In the genomic region with DNA sequence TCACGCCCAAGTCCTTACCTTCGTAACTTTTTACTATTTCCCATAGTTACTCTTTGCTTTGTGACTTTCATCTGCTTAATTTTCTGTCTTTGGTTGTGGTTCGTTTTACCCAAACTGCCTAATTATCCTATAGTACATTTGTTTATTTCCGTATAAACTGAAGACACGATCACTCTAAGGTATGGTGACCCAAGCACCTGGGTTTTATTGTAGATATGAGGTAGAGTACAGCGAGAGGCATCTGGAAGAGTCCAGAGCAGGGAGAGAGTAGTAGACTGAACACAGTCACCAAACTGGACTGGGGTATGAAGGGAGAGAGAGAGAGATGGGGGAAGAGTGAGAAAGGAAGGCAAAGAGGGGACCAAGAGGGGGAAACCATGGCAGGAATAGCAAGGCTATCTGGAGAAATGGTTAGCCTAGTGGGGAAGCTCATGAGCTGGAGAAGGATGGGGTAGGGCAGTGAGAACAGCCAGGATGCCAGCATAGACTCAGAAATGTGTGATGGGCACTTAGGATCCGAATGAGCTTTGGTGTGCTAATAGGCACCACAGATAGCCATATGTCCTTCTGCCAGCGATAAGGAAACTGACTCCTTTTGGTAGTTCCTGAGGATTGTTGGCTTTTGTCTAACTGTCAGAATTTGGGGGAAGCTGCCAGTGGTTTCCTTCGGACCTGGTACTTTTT, we compare ENCODE assay signal across 9 mouse cellular contexts.
A peak's percentile ranks its signal among the peaks of the same experiment; 100 is the strongest.
DNase-seq lines count a peak whose midpoint lies in the region; ATAC-seq lines count a peak whose summit lies in the region.
"Had no signal": no experiment of that assay in that cellular context is flagged by ENCODE, and none has a peak within 500 bp of the region (broad histone marks: within the 10 kb centered on the region; RNA-seq: fewer than 3 reads in every experiment).

No protein-coding gene starts in this region.

- no peaks in the 10 kb centered on the region for H3K27me3 ChIP-seq in forebrain, embryonic 10.5 days (ENCODE audit: poor library complexity, severe bottlenecking)
- H3K27me3 ChIP-seq in hindbrain, embryonic 13.5 days, result no peaks in the 10 kb centered on the region
- H3K27me3 ChIP-seq in midbrain, embryonic 13.5 days, result no peaks in the 10 kb centered on the region

- H3K27ac ChIP-seq in forebrain, embryonic 10.5 days, result peak overlapping the region; percentile 85
- H3K27ac ChIP-seq in hindbrain, embryonic 13.5 days, result no peak overlapping the region
- no peak overlapping the region for H3K27ac ChIP-seq in midbrain, embryonic 13.5 days
- H3K27ac ChIP-seq: heart, embryonic 10.5 days had no signal

- 0 out of 2 replicates have a peak, but pooled peaks have one; percentile 4 for ATAC-seq in hindbrain, embryonic 13.5 days (ENCODE audit: low FRiP score)
- ATAC-seq in midbrain, embryonic 13.5 days, result no peak

- H3K36me3 ChIP-seq in forebrain, embryonic 10.5 days (replicated peaks), result no peaks in the 10 kb centered on the region
- no peaks in the 10 kb centered on the region for H3K36me3 ChIP-seq in hindbrain, embryonic 13.5 days
- no peaks in the 10 kb centered on the region for H3K36me3 ChIP-seq in midbrain, embryonic 13.5 days
- H3K36me3 ChIP-seq: heart, embryonic 10.5 days had no signal

- 74% methylated on average over 9 of the region's 9 CpGs for WGBS in forebrain, embryonic 10.5 days
- 62% methylated on average over 9 of the region's 9 CpGs for WGBS in hindbrain, embryonic 13.5 days
- 54% methylated on average over 9 of the region's 9 CpGs for WGBS in midbrain, embryonic 13.5 days

- no peaks in the 10 kb centered on the region for H3K9me3 ChIP-seq in forebrain, embryonic 10.5 days
- H3K9me3 ChIP-seq in hindbrain, embryonic 13.5 days, result no peaks in the 10 kb centered on the region
- H3K9me3 ChIP-seq in midbrain, embryonic 13.5 days, result no peaks in the 10 kb centered on the region
- H3K9me3 ChIP-seq: heart, embryonic 10.5 days had no signal

- H3K4me2 ChIP-seq in hindbrain, embryonic 13.5 days, result peak overlapping the region; percentile 43
- peak overlapping the region; percentile 49 for H3K4me2 ChIP-seq in midbrain, embryonic 13.5 days (replicated peaks)

- H3K4me1 ChIP-seq in forebrain, embryonic 10.5 days, result peaks cover 30% of the 10 kb centered on the region
- H3K4me1 ChIP-seq in hindbrain, embryonic 13.5 days (replicated peaks), result peaks cover 19% of the 10 kb centered on the region
- H3K4me1 ChIP-seq in midbrain, embryonic 13.5 days (replicated peaks), result peaks cover 25% of the 10 kb centered on the region

- H3K4me3 ChIP-seq in forebrain, embryonic 10.5 days, result peak overlapping the region; percentile 22; the same call in 1 of the 2 replicates
- peak overlapping the region; percentile 9; the same call in 1 of the 2 replicates for H3K4me3 ChIP-seq in hindbrain, embryonic 13.5 days
- 0 out of 2 replicates have a peak overlapping the region, but pooled peaks have one; percentile 12 for H3K4me3 ChIP-seq in midbrain, embryonic 13.5 days (replicated peaks)
- H3K4me3 ChIP-seq: heart, embryonic 10.5 days had no signal

- no peak overlapping the region for H3K9ac ChIP-seq in hindbrain, embryonic 13.5 days
- H3K9ac ChIP-seq in midbrain, embryonic 13.5 days (replicated peaks), result no peak overlapping the region

- peak; percentile 71 for DNase-seq in MEL-GATA-1-ER (ENCODE audit: extremely low read depth, low read depth)
- DNase-seq in forebrain, embryonic 10.5 days (ENCODE audit: extremely low spot score, low spot score), result no peak
- no peak for DNase-seq in kidney, postnatal 4 days
- no peak for DNase-seq in adrenal gland, adult 18-20 months (ENCODE audit: low spot score in 2 of 2)
- DNase-seq in adrenal gland, postnatal 4 days (ENCODE audit: low spot score in 2 of 2), result no peak
- no peak for DNase-seq in testis, postnatal 10 days (ENCODE audit: low spot score)
